Mouse (Mus musculus) urinary bladder, postnatal 36 days (tissue): ENCODE data around the gene Gna15.
A peak's percentile ranks its signal among the peaks of the same experiment; 100 is the strongest.

Experiments used
- DNase-seq, 2 experiments: peaks; one replicate each; pipeline ENCODE4 v3.0.0; 2022; ENCODE audit warnings: low spot score in 2 of 2, mixed read lengths in 1 of 2

Gna15 gene

DNA sequence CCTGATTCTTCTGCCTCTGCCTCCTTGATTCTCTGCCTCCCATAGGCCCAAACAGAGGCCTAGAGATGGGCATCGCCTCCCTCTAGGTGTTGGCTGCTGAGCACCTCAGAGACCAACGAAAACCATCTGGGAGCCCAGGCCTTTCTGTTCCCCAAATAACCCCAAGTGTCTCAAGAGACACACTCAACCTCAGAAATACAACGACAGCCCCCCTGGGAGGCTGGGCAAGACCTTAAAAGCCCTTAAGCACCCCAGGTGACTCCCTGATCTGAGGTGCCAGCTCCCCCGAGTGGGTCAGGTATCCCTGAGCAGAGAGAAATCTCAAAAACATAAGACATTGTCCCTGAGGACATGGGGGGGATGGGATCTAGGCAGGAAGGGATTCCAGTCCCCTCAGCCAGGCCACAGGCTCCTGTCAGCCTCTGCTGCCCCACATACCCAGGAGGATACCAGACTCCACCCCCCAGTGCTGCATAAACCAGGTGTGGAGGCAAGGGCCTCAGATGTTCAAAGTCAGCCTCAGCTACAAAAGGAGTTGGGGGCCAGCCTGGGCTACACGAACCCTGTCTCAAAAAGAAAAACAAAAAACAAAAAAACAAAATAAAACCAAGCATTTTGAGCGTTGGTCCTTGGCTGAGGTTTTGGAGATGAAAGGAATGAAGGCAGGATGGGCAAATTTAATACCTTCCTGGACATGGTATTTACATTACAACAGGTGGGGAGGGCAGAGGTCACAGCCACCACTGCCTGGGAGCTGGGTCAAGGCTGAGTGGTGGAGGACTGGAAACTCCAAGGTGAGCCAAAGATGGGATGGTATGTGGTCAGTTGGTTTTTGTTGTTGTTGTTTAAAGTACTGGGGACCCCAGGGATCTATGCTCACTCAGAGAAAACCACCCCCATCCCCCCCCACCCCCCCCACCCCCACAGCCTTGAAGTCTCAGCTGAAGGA, 30.1 kb upstream of the Gna15 start:
- no peak for DNase-seq

- no peak for DNase-seq
Measured at GRCm38 (mm10) chr10:81553232-81553631, 29.2 kb upstream of the Gna15 start.

GRCm38 (mm10) chr10:81551597-81552102, 27.6 kb upstream of the Gna15 start:
- DNase-seq, result peak; percentile 65 to 82

DNA sequence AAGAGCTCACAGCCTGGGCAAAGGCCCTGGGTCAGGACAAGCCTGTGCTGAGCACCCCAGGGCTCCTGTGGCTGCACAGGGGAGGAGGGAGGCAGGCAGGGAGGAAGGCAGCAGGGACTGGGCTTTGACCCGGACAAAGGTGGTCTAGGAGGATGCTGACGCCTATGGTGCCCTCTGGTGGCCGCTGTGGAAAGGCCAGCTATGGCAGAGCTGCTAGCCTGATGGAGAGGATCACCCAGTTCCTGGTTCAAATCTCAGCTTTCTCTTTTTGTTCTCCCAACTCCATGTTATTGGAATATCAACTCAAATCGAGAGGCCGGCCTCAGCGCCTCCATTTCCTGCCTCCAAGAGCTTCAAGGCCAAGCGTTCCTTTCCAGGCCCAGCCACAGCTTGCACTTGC, 26.2 kb upstream of the Gna15 start:
- peak in 1 of 2 experiments; percentile 54 for DNase-seq

DNA sequence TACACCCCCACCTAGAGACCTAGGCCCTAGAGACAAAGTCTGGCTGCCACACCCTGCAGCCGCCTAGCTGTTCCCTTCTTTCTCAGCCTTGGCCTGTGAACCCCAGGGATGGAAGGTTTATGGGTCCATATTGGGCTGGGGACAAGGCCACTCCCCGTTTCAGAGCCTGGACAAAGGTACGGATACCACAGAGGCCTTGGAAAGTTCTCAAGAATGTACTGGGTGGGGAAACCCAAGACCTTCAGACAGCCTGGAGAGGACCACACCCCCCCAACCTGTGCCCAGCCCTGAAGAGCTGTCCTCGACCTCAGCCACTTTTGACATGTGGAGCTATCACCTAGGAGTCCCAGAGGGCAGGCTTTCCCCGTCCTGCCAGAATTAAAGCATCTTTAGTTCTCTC, 24.9 kb upstream of the Gna15 start:
- DNase-seq, result no peak

- DNase-seq, result no peak
Measured at GRCm38 (mm10) chr10:81546788-81547571, 23.0 kb upstream of the Gna15 start.

- DNase-seq, result no peak
Measured at GRCm38 (mm10) chr10:81546332-81546731, 22.3 kb upstream of the Gna15 start.

DNA sequence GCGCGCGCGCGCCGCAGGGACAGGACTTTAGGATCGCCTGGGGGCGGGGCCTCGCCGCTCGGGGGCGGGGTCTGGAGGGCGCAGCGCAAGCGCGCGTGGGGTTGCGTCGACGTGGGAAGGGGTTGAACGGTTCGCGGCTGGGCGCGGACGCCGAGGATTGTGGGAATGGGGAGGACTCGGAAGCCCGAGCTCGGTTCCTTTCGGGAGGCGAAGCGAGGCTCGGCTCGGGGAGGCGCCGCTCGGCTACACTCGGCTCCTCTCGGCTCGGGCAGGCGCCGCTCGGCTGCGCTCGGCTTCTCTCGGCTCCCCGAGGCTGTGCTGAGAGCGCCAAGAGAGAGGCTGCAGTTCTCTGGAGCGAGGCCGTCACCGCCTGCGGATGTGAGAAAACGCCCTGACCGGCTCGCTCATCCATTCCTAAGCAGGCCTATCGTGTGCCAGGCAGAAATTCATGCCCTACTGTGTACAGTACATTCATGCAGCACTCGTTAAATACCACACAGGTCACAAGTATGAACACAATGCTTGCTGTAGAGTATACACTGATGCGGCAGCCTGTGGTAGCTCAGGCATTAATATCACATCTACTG, 21.2 kb upstream of the Gna15 start, which contains the start of gene Gna11:
Gna11 (minus strand) TSS at position 30 of the 587 bp plus-strand sequence.
- peak; percentile 100 for DNase-seq

- no peak for DNase-seq
Measured at GRCm38 (mm10) chr10:81544296-81545160, 20.5 kb upstream of the Gna15 start.

DNA sequence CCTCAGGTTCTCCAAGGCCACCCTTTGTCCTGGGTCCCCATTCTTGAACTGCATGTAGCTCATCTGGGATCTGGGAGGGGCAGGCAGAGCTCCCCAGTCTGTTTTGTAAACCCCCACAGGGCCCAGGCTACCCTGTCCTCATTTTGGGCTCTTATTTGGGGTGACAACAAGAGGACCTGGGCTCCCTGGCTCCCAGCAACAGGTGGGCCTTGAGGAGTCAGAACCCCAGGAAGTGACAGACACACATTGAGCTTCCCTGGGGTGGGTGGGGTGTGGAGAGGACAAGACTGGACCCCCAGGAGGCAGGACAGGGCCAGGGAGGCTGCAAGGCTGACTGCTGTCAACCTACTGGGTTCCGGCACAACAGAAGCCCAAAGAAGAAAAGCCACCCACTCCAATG, 19.6 kb upstream of the Gna15 start:
- no peak for DNase-seq

DNA sequence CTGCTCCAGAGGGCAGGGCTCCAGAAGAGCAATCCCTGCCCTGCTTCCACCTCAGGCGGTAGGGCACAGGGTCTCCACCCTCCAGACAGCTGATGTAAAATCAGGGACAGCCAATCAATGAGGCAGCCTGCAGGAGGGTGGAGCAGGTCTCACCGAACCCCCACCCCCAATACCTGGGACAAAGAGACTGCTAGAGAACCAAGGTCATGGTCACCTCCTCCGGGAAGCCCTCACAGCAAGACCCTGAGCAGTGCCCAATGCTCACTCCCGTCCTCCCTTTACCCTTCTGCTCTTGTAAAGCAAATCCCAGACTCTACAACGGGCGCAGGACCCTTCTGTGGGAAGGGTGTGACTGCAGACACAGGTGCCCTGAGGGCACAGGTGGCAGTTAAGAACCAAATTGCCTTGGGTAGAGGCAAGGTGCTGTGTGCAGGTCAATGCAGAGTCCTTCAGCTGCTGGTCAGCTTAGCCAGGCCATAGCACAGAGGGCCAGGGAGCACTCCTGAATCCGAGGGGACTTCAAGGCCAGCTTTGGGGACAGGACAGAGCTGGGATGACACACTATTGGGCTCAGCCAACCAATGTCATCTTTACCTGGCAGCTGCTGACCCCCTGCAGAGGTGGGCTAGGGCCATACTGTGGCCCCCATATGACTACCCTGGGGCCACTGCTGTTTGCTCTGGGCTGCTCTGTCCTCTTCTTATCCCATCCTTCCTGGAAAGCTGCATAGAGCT, 18.9 kb upstream of the Gna15 start:
- no peak for DNase-seq

GRCm38 (mm10) chr10:81541803-81542202, 17.8 kb upstream of the Gna15 start:
- peak in 1 of 2 experiments; percentile 65 for DNase-seq

- DNase-seq, result no peak
Measured at GRCm38 (mm10) chr10:81541363-81541762, 17.3 kb upstream of the Gna15 start.

DNA sequence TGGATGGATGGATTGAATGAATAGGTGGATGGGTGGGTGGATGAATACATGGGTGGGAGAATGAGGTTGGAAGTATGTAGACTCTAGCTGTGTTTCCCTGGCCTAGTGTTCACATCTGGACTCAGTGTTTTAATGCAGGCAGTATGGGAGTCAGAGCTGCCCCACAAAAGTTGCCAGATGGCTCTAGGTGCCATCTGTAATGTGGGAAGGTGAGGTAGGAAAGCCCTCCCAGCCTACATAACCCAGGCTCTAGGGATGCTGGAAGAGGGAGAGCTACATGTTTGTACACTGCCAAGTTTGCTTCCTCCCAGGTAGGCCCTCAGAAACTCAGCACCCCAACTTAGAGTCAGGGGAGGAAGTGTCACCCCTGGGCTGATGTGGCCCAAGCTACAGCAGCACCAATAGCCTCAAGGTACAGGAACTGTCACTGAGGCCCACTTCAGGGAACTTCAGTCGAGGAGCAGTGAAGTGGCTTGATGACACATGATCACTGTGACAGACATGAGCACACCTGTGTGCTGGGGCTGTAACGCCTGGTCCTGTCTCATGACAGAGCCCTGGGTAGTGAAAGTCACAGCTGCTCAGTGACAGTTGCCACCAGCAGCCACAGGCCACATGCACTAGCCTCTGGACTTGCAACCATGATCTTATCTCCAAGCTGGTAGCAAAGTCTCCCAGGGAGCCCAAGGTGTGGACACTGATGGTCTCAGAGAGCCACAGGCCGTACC, 14.5 kb upstream of the Gna15 start:
- no peak for DNase-seq

GRCm38 (mm10) chr10:81537429-81537828, 13.4 kb upstream of the Gna15 start:
- no peak for DNase-seq

DNA sequence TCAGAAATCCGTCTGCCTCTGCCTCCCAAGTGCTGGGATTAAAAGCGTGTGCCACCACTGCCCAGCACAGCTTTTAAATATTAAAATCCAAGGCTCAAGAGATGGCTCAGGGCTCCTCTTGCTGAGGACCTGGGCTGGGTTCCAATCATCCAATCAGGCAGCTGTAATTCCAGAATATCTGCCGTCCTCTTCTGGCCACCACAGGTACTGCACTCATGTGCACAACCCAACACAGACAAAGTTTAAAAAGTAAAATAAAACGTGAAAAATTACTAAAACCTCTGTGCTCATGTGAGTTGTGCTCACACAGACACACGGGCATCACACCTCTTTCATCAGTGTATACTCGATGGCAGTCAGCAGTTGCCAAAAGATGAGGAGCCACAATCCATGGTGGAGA, 12.7 kb upstream of the Gna15 start:
- DNase-seq, result no peak

GRCm38 (mm10) chr10:81534826-81535225, 10.8 kb upstream of the Gna15 start:
- no peak for DNase-seq

DNA sequence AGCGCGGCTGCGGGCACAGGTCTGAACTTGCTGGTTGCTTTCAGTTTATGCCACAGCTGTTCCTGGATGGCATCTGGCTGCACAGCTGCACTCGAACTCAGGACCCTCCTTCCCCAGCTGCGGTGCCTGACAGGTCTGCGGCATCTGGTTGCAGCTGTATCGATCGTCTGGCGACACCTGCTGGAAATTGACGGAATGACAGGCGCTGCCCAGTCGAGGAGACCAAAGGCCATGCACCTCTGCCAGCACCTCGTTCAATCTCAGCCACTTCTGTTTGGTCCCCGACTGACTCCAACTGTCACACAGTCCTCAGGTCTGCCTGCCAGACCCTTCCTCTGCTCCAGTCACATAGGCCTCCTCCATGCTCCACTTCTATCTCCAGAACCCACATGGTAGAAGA, 2.8 kb upstream of the Gna15 start:
- peak; percentile 85 to 87 for DNase-seq

DNA sequence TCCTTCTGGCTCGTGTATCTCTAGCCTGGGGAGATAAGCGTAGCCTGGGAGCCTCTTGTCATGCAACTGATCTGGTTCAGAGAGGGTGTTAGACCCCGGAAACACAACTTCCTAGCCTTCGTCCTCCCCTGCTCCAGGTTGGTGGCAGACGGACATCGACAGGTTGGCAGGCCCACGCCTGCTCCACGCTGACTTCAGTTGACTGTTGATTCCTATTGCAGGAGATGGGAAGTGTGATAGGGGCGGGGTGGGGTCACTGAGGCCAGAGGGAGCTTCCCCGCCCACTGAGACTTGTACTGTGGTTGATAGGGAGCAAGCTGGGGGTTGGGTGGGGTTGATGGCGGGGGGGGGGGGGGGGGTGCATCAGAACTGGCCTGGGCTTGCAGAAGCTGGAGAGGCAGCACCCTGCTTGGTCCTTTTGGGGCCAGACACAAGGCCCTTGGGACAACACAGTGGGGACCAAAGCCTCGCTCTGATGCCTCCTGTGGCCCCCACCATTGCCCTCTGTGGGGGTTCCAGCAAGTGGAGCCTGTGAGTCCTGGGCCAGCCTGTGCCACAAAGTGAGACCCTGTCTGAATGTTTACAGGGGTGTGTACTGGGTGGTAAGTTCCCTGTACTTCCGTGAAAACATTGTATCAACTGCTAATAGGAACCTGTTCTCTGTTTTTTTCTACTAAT, 1.1 kb upstream of the Gna15 start:
- DNase-seq, result peak; percentile 62 to 70
